Mouse (Mus musculus) stomach, embryonic 16.5 days (tissue): Measurements from ENCODE around the gene C2cd5. TPM values are rescaled to one million over a fixed set of nuclear protein-coding genes. Genes with fewer than 3 reads are reported as not detected.

Source experiments
- ATAC-seq: fragments of 200-750 bp; cut with Nextera tagmentation; 2 replicates; pipeline ENCODE4 v1.8.0; 2017; ENCODE audit warnings: moderate number of reproducible peaks, moderate TSS enrichment; ENCODE audit not compliant: insufficient read depth, low FRiP score
- H3K27ac ChIP-seq: fragments of 300-500 bp; sonication (generic); 2 replicates; pipeline ENCODE4 v1.5.1; 2014; ENCODE audit warnings: low read length
- H3K27me3 ChIP-seq: fragments of 300-500 bp; sonication (generic); 2 replicates; pipeline ENCODE4 v1.6.1; 2014; ENCODE audit warnings: low read length, control low read depth, mixed read lengths; ENCODE audit not compliant: control insufficient read depth, insufficient read depth
- H3K36me3 ChIP-seq: fragments of 300-500 bp; sonication (generic); 2 replicates; pipeline ENCODE4 v1.6.1; 2014; ENCODE audit warnings: low read length; ENCODE audit not compliant: control insufficient read depth, insufficient read depth
- H3K4me1 ChIP-seq: fragments of 300-500 bp; sonication (generic); 2 replicates; pipeline ENCODE4 v1.6.1; 2014; ENCODE audit warnings: low read length, control low read depth, mixed read lengths; ENCODE audit not compliant: control insufficient read depth, insufficient read depth
- H3K4me2 ChIP-seq: fragments of 300-500 bp; sonication (generic); 2 replicates; pipeline ENCODE4 v1.6.1; 2014; ENCODE audit warnings: low read depth, low read length, mixed read lengths
- H3K4me3 ChIP-seq: fragments of 300-500 bp; sonication (generic); replicated peaks from 2 replicates; pipeline ENCODE4 v1.5.1; 2014; ENCODE audit warnings: mild to moderate bottlenecking, low read length
- H3K9ac ChIP-seq: fragments of 300-500 bp; sonication (generic); 2 replicates; pipeline ENCODE4 v1.6.1; 2014; ENCODE audit warnings: low read length
- H3K9me3 ChIP-seq: fragments of 300-500 bp; sonication (generic); replicated peaks from 2 replicates; pipeline ENCODE4 v1.6.1; 2016; ENCODE audit warnings: low read length, control low read depth; ENCODE audit not compliant: control insufficient read depth
- WGBS: fragments of 180-500 bp; shearing (Covaris S2); extraction: QIAGEN DNeasy Blood & Tissue Kit; methylation state at CpG from one replicate; pipeline ENCODE4 v1.1.7; 2014; 5-methylcytosine and 5-hydroxymethylcytosine counted together
- polyA plus RNA-seq: library from polyadenylated mRNA; unstranded; fragments of >200 nt; fragmentation: Nextera tagmentation; extraction: Ambion mirVana; gene quantifications from 2 replicates; pipeline ENCODE4 v1.2.1, GENCODE M21; 2015

The C2cd5 gene
- polyA plus RNA-seq, 1 experiment from 2014 or later = 23.5 TPM

GRCm38 (mm10) chr6:143129952-143130351, 30.0 kb upstream of the C2cd5 start:
- no peak overlapping the region for H3K9ac ChIP-seq
- no peak overlapping the region for H3K4me2 ChIP-seq
- no peak overlapping the region for H3K27ac ChIP-seq
- H3K27me3 ChIP-seq = no peaks in the 10 kb centered on the region
- no peak for ATAC-seq
- 73% methylated on average over 3 of the region's 3 CpGs for WGBS
- no peaks in the 10 kb centered on the region for H3K36me3 ChIP-seq
- no peaks in the 10 kb centered on the region for H3K9me3 ChIP-seq
- no peak overlapping the region for H3K4me3 ChIP-seq
- H3K4me1 ChIP-seq = no peaks in the 10 kb centered on the region

GRCm38 (mm10) chr6:143129466-143129865, 29.5 kb upstream of the C2cd5 start:
- Histone ChIP-seq H3K9ac (no peak overlapping the region), H3K4me1 (no peaks in the 10 kb centered on the region), H3K4me2 (no peak overlapping the region), H3K27me3 (no peaks in the 10 kb centered on the region), H3K36me3 (no peaks in the 10 kb centered on the region), H3K9me3 (no peaks in the 10 kb centered on the region), H3K4me3 (no peak overlapping the region), H3K27ac (no peak overlapping the region)
- 86% methylated on average over 7 of the region's 7 CpGs for WGBS
- ATAC-seq = no peak

GRCm38 (mm10) chr6:143125721-143126120, 25.8 kb upstream of the C2cd5 start:
- no peaks in the 10 kb centered on the region for H3K27me3 ChIP-seq
- ATAC-seq = no peak

GRCm38 (mm10) chr6:143119325-143119724, 19.4 kb upstream of the C2cd5 start:
- no peak overlapping the region for H3K4me3 ChIP-seq
- no peak overlapping the region for H3K4me2 ChIP-seq
- no peak for ATAC-seq
- WGBS = 85% methylated on average over 6 of the region's 6 CpGs
- H3K4me1 ChIP-seq = no peaks in the 10 kb centered on the region
- H3K9me3 ChIP-seq = no peaks in the 10 kb centered on the region
- no peak overlapping the region for H3K9ac ChIP-seq
- no peaks in the 10 kb centered on the region for H3K36me3 ChIP-seq
- H3K27ac ChIP-seq = no peak overlapping the region
- no peaks in the 10 kb centered on the region for H3K27me3 ChIP-seq

More at GRCm38 (mm10) chr6:143125721-143126120, 25.8 kb upstream of the C2cd5 start:
- Histone ChIP-seq H3K4me2 (no peak overlapping the region), H3K4me1 (no peaks in the 10 kb centered on the region), H3K4me3 (no peak overlapping the region), H3K36me3 (no peaks in the 10 kb centered on the region), H3K9ac (no peak overlapping the region), H3K27ac (no peak overlapping the region), H3K9me3 (no peaks in the 10 kb centered on the region)

- Histone ChIP-seq H3K4me2 (no peak overlapping the region), H3K9me3 (no peaks in the 10 kb centered on the region), H3K36me3 (no peaks in the 10 kb centered on the region), H3K4me3 (no peak overlapping the region), H3K27me3 (no peaks in the 10 kb centered on the region), H3K9ac (no peak overlapping the region), H3K27ac (no peak overlapping the region), H3K4me1 (no peaks in the 10 kb centered on the region)
- ATAC-seq = no peak
- 55% methylated on average over 6 of the region's 6 CpGs for WGBS
These were observed 16.8 kb upstream of the C2cd5 start for GRCm38 (mm10) chr6:143116779-143117178.

GRCm38 (mm10) chr6:143115505-143115904, 15.6 kb upstream of the C2cd5 start:
- 72% methylated on average over 5 of the region's 5 CpGs for WGBS
- Histone ChIP-seq H3K4me1 (no peaks in the 10 kb centered on the region), H3K9me3 (no peaks in the 10 kb centered on the region), H3K4me2 (no peak overlapping the region), H3K4me3 (no peak overlapping the region), H3K27ac (no peak overlapping the region), H3K36me3 (no peaks in the 10 kb centered on the region), H3K9ac (no peak overlapping the region), H3K27me3 (no peaks in the 10 kb centered on the region)
- ATAC-seq = 0 out of 2 replicates have a peak, but pooled peaks have one; percentile 26

- WGBS = 43% methylated on average over 9 of the region's 9 CpGs
- Histone ChIP-seq H3K4me2 (no peak overlapping the region), H3K4me1 (no peaks in the 10 kb centered on the region), H3K36me3 (no peaks in the 10 kb centered on the region), H3K27me3 (no peaks in the 10 kb centered on the region), H3K4me3 (no peak overlapping the region), H3K9me3 (no peaks in the 10 kb centered on the region), H3K27ac (peak overlapping the region; percentile 37; the same call in 1 of the 2 replicates), H3K9ac (no peak overlapping the region)
- ATAC-seq = peak; percentile 74
These were observed 15.1 kb upstream of the C2cd5 start for GRCm38 (mm10) chr6:143115011-143115445.

- WGBS = 21% methylated on average over 2 of the region's 2 CpGs
- no peak overlapping the region for H3K9ac ChIP-seq
- ATAC-seq = peak; percentile 65
These were observed 14.6 kb upstream of the C2cd5 start for GRCm38 (mm10) chr6:143114556-143114955.

GRCm38 (mm10) chr6:143110371-143110770, 10.4 kb upstream of the C2cd5 start:
- Histone ChIP-seq H3K9ac (no peak overlapping the region), H3K27ac (no peak overlapping the region), H3K4me2 (no peak overlapping the region), H3K36me3 (no peaks in the 10 kb centered on the region), H3K27me3 (no peaks in the 10 kb centered on the region), H3K4me3 (no peak overlapping the region), H3K9me3 (no peaks in the 10 kb centered on the region), H3K4me1 (no peaks in the 10 kb centered on the region)
- ATAC-seq = no peak
- 81% methylated on average over 7 of the region's 7 CpGs for WGBS

More at GRCm38 (mm10) chr6:143114556-143114955, 14.6 kb upstream of the C2cd5 start:
- Histone ChIP-seq H3K27ac (peak overlapping the region; percentile 37; the same call in 1 of the 2 replicates), H3K4me2 (no peak overlapping the region), H3K27me3 (no peaks in the 10 kb centered on the region), H3K4me1 (no peaks in the 10 kb centered on the region), H3K4me3 (no peak overlapping the region), H3K36me3 (no peaks in the 10 kb centered on the region), H3K9me3 (no peaks in the 10 kb centered on the region)
